8 mouse cellular contexts compared by ENCODE assay signal in the genomic region with DNA sequence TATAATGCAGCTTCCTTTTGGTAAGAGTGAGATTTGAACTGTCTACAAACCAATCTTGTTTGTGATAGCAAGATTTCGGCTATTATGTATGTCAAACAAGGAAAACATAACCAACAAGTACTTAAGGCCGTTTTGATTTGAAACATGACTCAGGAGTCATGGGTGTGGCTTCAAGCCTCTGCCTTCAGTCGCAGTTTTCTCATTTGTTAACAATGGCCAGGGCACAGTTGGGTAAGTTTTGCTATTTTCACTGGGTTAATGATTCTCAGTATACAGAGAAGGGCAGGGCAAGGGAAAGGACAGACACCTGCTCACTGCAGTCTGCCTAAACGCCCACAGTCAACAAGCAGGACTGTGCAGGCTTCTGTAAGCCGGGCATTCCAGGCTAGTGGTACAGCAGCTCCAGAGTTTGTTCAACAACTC. TPM values are rescaled to one million over a fixed set of nuclear protein-coding genes. Genes with fewer than 3 reads are reported as not detected.
A peak's percentile ranks its signal among the peaks of the same experiment; 100 is the strongest.
DNase-seq lines count a peak whose midpoint lies in the region; ATAC-seq lines count a peak whose summit lies in the region.

No protein-coding gene starts in this region.

- peaks cover 26% of the 10 kb centered on the region for H3K4me1 ChIP-seq in kidney, embryonic 15.5 days
- H3K4me1 ChIP-seq in forebrain, embryonic 15.5 days: peaks cover 41% of the 10 kb centered on the region
- peaks cover 18% of the 10 kb centered on the region for H3K4me1 ChIP-seq in liver, embryonic 16.5 days (ENCODE audit: control insufficient read depth, low read depth, low read length)

- H3K9ac ChIP-seq in kidney, embryonic 15.5 days: peak overlapping the region; percentile 73
- H3K9ac ChIP-seq in forebrain, embryonic 15.5 days (replicated peaks): peak overlapping the region; percentile 76
- H3K9ac ChIP-seq in liver, embryonic 16.5 days (ENCODE audit: low read depth, low read length): peak overlapping the region; percentile 68

- peak overlapping the region; percentile 99 for H3K27ac ChIP-seq in kidney, embryonic 15.5 days
- peak overlapping the region; percentile 97; the same call in 1 of the 2 replicates for H3K27ac ChIP-seq in forebrain, embryonic 15.5 days (replicated peaks)
- H3K27ac ChIP-seq in liver, embryonic 16.5 days (ENCODE audit: low read length): peak overlapping the region; percentile 100

- 9% methylated on average over 5 of the region's 5 CpGs for WGBS in kidney, embryonic 15.5 days
- 7% methylated on average over 5 of the region's 5 CpGs for WGBS in forebrain, embryonic 15.5 days
- WGBS in liver, embryonic 16.5 days (ENCODE audit: insufficient replicate concordance): under 1% methylated on average over 5 of the region's 5 CpGs

- ATAC-seq in kidney, embryonic 15.5 days (replicated peaks; ENCODE audit: low FRiP score): peak; percentile 73
- peak; percentile 12 for ATAC-seq in forebrain, embryonic 15.5 days (replicated peaks)
- ATAC-seq in liver, embryonic 16.5 days (ENCODE audit: low read depth): peak; percentile 25

- peak overlapping the region; percentile 69 for H3K4me2 ChIP-seq in kidney, embryonic 15.5 days
- H3K4me2 ChIP-seq in forebrain, embryonic 15.5 days (replicated peaks): peak overlapping the region; percentile 81
- H3K4me2 ChIP-seq in liver, embryonic 16.5 days (ENCODE audit: low read depth, low read length): peak overlapping the region; percentile 98

- H3K36me3 ChIP-seq in kidney, embryonic 15.5 days: peaks cover 10% of the 10 kb centered on the region
- no peaks in the 10 kb centered on the region for H3K36me3 ChIP-seq in forebrain, embryonic 15.5 days
- no peaks in the 10 kb centered on the region; the same call in 1 of the 2 replicates for H3K36me3 ChIP-seq in liver, embryonic 16.5 days (ENCODE audit: control insufficient read depth, insufficient read depth)

- H3K9me3 ChIP-seq in kidney, embryonic 15.5 days (replicated peaks): no peaks in the 10 kb centered on the region
- H3K9me3 ChIP-seq in forebrain, embryonic 15.5 days: no peaks in the 10 kb centered on the region
- no peaks in the 10 kb centered on the region for H3K9me3 ChIP-seq in liver, embryonic 16.5 days (replicated peaks; ENCODE audit: control insufficient read depth, low read length)

- peak overlapping the region; percentile 73 for H3K4me3 ChIP-seq in kidney, embryonic 15.5 days (replicated peaks)
- peak overlapping the region; percentile 83 for H3K4me3 ChIP-seq in forebrain, embryonic 15.5 days
- peak overlapping the region; percentile 89 for H3K4me3 ChIP-seq in liver, embryonic 16.5 days (ENCODE audit: low read depth, low read length)

- DNase-seq in kidney, adult 11 months: no peak
- DNase-seq in R1 (ENCODE audit: low read depth, low spot score): peak; percentile 65
- no peak for DNase-seq in right cerebral cortex, postnatal 36 days (ENCODE audit: low spot score in 2 of 2)
- DNase-seq in ovary, postnatal 36 days (ENCODE audit: low spot score): no peak
- no peak for DNase-seq in layer of hippocampus, adult 9-10 months (ENCODE audit: low spot score)

- H3K27me3 ChIP-seq in kidney, embryonic 15.5 days: no peaks in the 10 kb centered on the region
- no peaks in the 10 kb centered on the region for H3K27me3 ChIP-seq in forebrain, embryonic 15.5 days
- H3K27me3 ChIP-seq in liver, embryonic 16.5 days (ENCODE audit: control insufficient read depth, insufficient read depth, low read depth, low read length): no peaks in the 10 kb centered on the region

RNA-seq across cellular contexts. Expression of a gene that starts 0.6 kb away (rescaled TPM):
- polyA plus RNA-seq in kidney, embryonic 15.5 days (2015; fragmentation: Nextera tagmentation; extraction: Ambion mirVana): 10.6 and 10.7 TPM in 2 replicates
- 4.9 and 5.8 TPM in 2 replicates for polyA plus RNA-seq in forebrain, embryonic 15.5 days (2015; fragmentation: Nextera tagmentation; extraction: Ambion mirVana)
- 5.2 and 6.6 TPM in 2 replicates for polyA plus RNA-seq in liver, embryonic 16.5 days (2015; fragmentation: Nextera tagmentation; extraction: Ambion mirVana)

RNA-seq across cellular contexts. Expression of a gene that starts 1.0 kb away (rescaled TPM):
- 73.9 and 84.8 TPM in 2 replicates for polyA plus RNA-seq in kidney, embryonic 15.5 days (2015; fragmentation: Nextera tagmentation; extraction: Ambion mirVana)
- 69.4 and 71.7 TPM in 2 replicates for polyA plus RNA-seq in forebrain, embryonic 15.5 days (2015; fragmentation: Nextera tagmentation; extraction: Ambion mirVana)
- polyA plus RNA-seq in liver, embryonic 16.5 days (2015; fragmentation: Nextera tagmentation; extraction: Ambion mirVana): 30.6 and 34.3 TPM in 2 replicates

RNA-seq across cellular contexts. Expression of a gene that starts 52.1 kb away (rescaled TPM):
- polyA plus RNA-seq in kidney, embryonic 15.5 days (2015; fragmentation: Nextera tagmentation; extraction: Ambion mirVana): not detected in 2 replicates
- 0.15 TPM in 1 of 2 replicates, not detected in the other for polyA plus RNA-seq in forebrain, embryonic 15.5 days (2015; fragmentation: Nextera tagmentation; extraction: Ambion mirVana)
- not detected in 2 replicates for polyA plus RNA-seq in liver, embryonic 16.5 days (2015; fragmentation: Nextera tagmentation; extraction: Ambion mirVana)

Comparison
In these comparisons a context has a peak if more than half of its experiments do, and no peak if none do; other contexts are left out.
1. ATAC-seq: peak in every context shown above with its lines; median percentile 73 in kidney, embryonic 15.5 days; 25 in liver, embryonic 16.5 days; 12 in forebrain, embryonic 15.5 days.